Mouse (Mus musculus): Measurements from ENCODE around the gene Ndc80. TPM values are rescaled to one million over a fixed set of nuclear protein-coding genes. Genes with fewer than 3 reads are reported as not detected.
"Not testable (repeated sequence)": the region's sequence is repeated elsewhere in the genome, so short reads cannot be mapped to it uniquely, and the experiment has no call there.

Ndc80 gene
- polyA plus RNA-seq, 1 experiment from 2014 or later = 59.4 TPM

GRCm38 (mm10) chr17:71476346-71477020 is 50.2 kb downstream of the Ndc80 start:
- no peak for ATAC-seq (ENCODE audit: borderline replicate concordance, extremely low read depth, low FRiP score, low TSS enrichment)

GRCm38 (mm10) chr17:71475705-71476089 is 51.0 kb downstream of the Ndc80 start:
- Histone ChIP-seq H3K4me3 (peak overlapping the region; percentile 77), H3K9ac (peak overlapping the region; percentile 86), H3K9me3 (no peaks in the 10 kb centered on the region), H3K27me3 (no peaks in the 10 kb centered on the region), H3K4me1 (peaks cover 8% of the 10 kb centered on the region; the same call in 1 of the 2 replicates), H3K36me3 (no peaks in the 10 kb centered on the region), H3K27ac (peak overlapping the region; percentile 98), H3K4me2 (peak overlapping the region; percentile 71)
- ATAC-seq (ENCODE audit: borderline replicate concordance, extremely low read depth, low FRiP score, low TSS enrichment) = no peak; the same call in 1 of the 2 replicates
- WGBS = under 1% methylated on average over 31 of the region's 31 CpGs

More at GRCm38 (mm10) chr17:71476346-71477020, 50.2 kb downstream of the Ndc80 start:
- peak overlapping the region; percentile 71 for H3K4me2 ChIP-seq
- WGBS = 73% methylated on average over 7 of the region's 7 CpGs
- no peaks in the 10 kb centered on the region for H3K36me3 ChIP-seq
- H3K9ac ChIP-seq = 0 out of 2 replicates have a peak overlapping the region, but pooled peaks have one; percentile 86
- no peaks in the 10 kb centered on the region for H3K9me3 ChIP-seq
- H3K27me3 ChIP-seq = no peaks in the 10 kb centered on the region
- H3K27ac ChIP-seq = peak overlapping the region; percentile 98; the same call in 1 of the 2 replicates
- H3K4me1 ChIP-seq = peaks cover 8% of the 10 kb centered on the region; the same call in 1 of the 2 replicates
- H3K4me3 ChIP-seq = peak overlapping the region; percentile 77

GRCm38 (mm10) chr17:71474762-71475704 is 51.6 kb downstream of the Ndc80 start, which contains the start of gene Smchd1:
Gene Smchd1 (minus strand): TSS chr17:71475343.
- ATAC-seq (ENCODE audit: borderline replicate concordance, extremely low read depth, low FRiP score, low TSS enrichment) = peak; percentile 97
- under 1% methylated on average over 97 of the region's 109 CpGs for WGBS
- H3K27ac ChIP-seq = peak within 1 kb of the TSS; percentile 98
- H3K9me3 ChIP-seq = no peaks in the 10 kb centered on the region
- H3K4me1 ChIP-seq = peaks cover 8% of the 10 kb centered on the region; the same call in 1 of the 2 replicates
- no peaks in the 10 kb centered on the region for H3K27me3 ChIP-seq
- H3K36me3 ChIP-seq = no peaks in the 10 kb centered on the region
- peak within 1 kb of the TSS; percentile 71 for H3K4me2 ChIP-seq
- peak within 1 kb of the TSS; percentile 77 for H3K4me3 ChIP-seq
- peak within 1 kb of the TSS; percentile 86 for H3K9ac ChIP-seq

GRCm38 (mm10) chr17:71474128-71474527 is 52.5 kb downstream of the Ndc80 start:
- Histone ChIP-seq H3K36me3 (no peaks in the 10 kb centered on the region), H3K27me3 (no peaks in the 10 kb centered on the region), H3K4me3 (peak overlapping the region; percentile 77), H3K9ac (peak overlapping the region; percentile 86), H3K4me1 (peaks cover 8% of the 10 kb centered on the region; the same call in 1 of the 2 replicates), H3K27ac (peak overlapping the region; percentile 98; the same call in 1 of the 2 replicates), H3K4me2 (peak overlapping the region; percentile 71), H3K9me3 (no peaks in the 10 kb centered on the region)
- WGBS = 10% methylated on average over 8 of the region's 8 CpGs
- ATAC-seq (ENCODE audit: borderline replicate concordance, extremely low read depth, low FRiP score, low TSS enrichment) = no peak

GRCm38 (mm10) chr17:71471261-71471660 is 55.4 kb downstream of the Ndc80 start:
- 65% methylated on average over 2 of the region's 2 CpGs for WGBS
- no peak overlapping the region for H3K9ac ChIP-seq

GRCm38 (mm10) chr17:71460312-71460711 is 66.3 kb downstream of the Ndc80 start:
- Histone ChIP-seq H3K4me1 (no peaks in the 10 kb centered on the region), H3K9ac (no peak overlapping the region), H3K36me3 (peaks cover 38% of the 10 kb centered on the region), H3K27me3 (no peaks in the 10 kb centered on the region), H3K9me3 (no peaks in the 10 kb centered on the region), H3K27ac (no peak overlapping the region), H3K4me3 (no peak overlapping the region), H3K4me2 (no peak overlapping the region)
- no peak for ATAC-seq (ENCODE audit: borderline replicate concordance, extremely low read depth, low FRiP score, low TSS enrichment)
- WGBS = 91% methylated on average over 3 of the region's 3 CpGs

More at GRCm38 (mm10) chr17:71471261-71471660, 55.4 kb downstream of the Ndc80 start:
- no peak overlapping the region for H3K27ac ChIP-seq
- H3K27me3 ChIP-seq = no peaks in the 10 kb centered on the region
- no peaks in the 10 kb centered on the region for H3K36me3 ChIP-seq
- no peak overlapping the region for H3K4me2 ChIP-seq
- H3K4me3 ChIP-seq = no peak overlapping the region
- ATAC-seq (ENCODE audit: borderline replicate concordance, extremely low read depth, low FRiP score, low TSS enrichment) = no peak
- no peaks in the 10 kb centered on the region for H3K9me3 ChIP-seq
- H3K4me1 ChIP-seq = peaks cover 4% of the 10 kb centered on the region; the same call in 1 of the 2 replicates

GRCm38 (mm10) chr17:71459818-71460217 is 66.8 kb downstream of the Ndc80 start, which contains the start of gene Gm4707:
Gene Gm4707 (minus strand): TSS chr17:71459918.
- no peak within 1 kb of the TSS for H3K4me2 ChIP-seq
- H3K27ac ChIP-seq = no peak within 1 kb of the TSS
- no peak within 1 kb of the TSS for H3K4me3 ChIP-seq
- H3K9ac ChIP-seq = no peak within 1 kb of the TSS
- ATAC-seq (ENCODE audit: borderline replicate concordance, extremely low read depth, low FRiP score, low TSS enrichment) = no peak
- no peaks in the 10 kb centered on the region for H3K4me1 ChIP-seq
- H3K27me3 ChIP-seq = no peaks in the 10 kb centered on the region
- WGBS = 95% methylated on average over 2 of the region's 2 CpGs
- H3K36me3 ChIP-seq = peaks cover 42% of the 10 kb centered on the region
- no peaks in the 10 kb centered on the region for H3K9me3 ChIP-seq

GRCm38 (mm10) chr17:71457361-71457760 is 69.3 kb downstream of the Ndc80 start:
- not testable (repeated sequence) for H3K9ac ChIP-seq; H3K4me3 ChIP-seq; H3K9me3 ChIP-seq; H3K4me1 ChIP-seq; H3K4me2 ChIP-seq; ATAC-seq (ENCODE audit: borderline replicate concordance, extremely low read depth, low FRiP score, low TSS enrichment); H3K27me3 ChIP-seq; H3K27ac ChIP-seq
- WGBS = 91% methylated on average over 6 of the region's 6 CpGs
- H3K36me3 ChIP-seq = peaks cover 39% of the 10 kb centered on the region

Other genes with a start within 250 kb of the Ndc80 start
- gene Emilin2, start 214.9 kb downstream of the Ndc80 start, polyA plus RNA-seq (2015; fragmentation: Nextera tagmentation; extraction: Ambion mirVana) = 6.2 and 6.9 TPM in 2 replicates
- 2.9 and 3.9 TPM in 2 replicates for gene Gm4707, start 66.9 kb downstream of the Ndc80 start, polyA plus RNA-seq (2015; fragmentation: Nextera tagmentation; extraction: Ambion mirVana)
- 62.4 and 68.3 TPM in 2 replicates for gene Smchd1, start 51.5 kb downstream of the Ndc80 start, polyA plus RNA-seq (2015; fragmentation: Nextera tagmentation; extraction: Ambion mirVana)
- 0.84 and 1.5 TPM in 2 replicates for gene Spdya, start 25.2 kb upstream of the Ndc80 start, polyA plus RNA-seq (2015; fragmentation: Nextera tagmentation; extraction: Ambion mirVana)
- gene Wdr43, start 89.0 kb upstream of the Ndc80 start, polyA plus RNA-seq (2015; fragmentation: Nextera tagmentation; extraction: Ambion mirVana) = 66.9 and 73.0 TPM in 2 replicates
- 1.6 and 2.1 TPM in 2 replicates for gene Togaram2, start 146.4 kb upstream of the Ndc80 start, polyA plus RNA-seq (2015; fragmentation: Nextera tagmentation; extraction: Ambion mirVana)
- not detected in 2 replicates for gene Pcare, start 226.0 kb upstream of the Ndc80 start, polyA plus RNA-seq (2015; fragmentation: Nextera tagmentation; extraction: Ambion mirVana)
- gene Clip4, start 241.6 kb upstream of the Ndc80 start, polyA plus RNA-seq (2015; fragmentation: Nextera tagmentation; extraction: Ambion mirVana) = 6.0 and 6.6 TPM in 2 replicates

Data from lung, embryonic 15.5 days (tissue).